8 mouse cellular contexts compared by ENCODE assay signal in the genomic region with DNA sequence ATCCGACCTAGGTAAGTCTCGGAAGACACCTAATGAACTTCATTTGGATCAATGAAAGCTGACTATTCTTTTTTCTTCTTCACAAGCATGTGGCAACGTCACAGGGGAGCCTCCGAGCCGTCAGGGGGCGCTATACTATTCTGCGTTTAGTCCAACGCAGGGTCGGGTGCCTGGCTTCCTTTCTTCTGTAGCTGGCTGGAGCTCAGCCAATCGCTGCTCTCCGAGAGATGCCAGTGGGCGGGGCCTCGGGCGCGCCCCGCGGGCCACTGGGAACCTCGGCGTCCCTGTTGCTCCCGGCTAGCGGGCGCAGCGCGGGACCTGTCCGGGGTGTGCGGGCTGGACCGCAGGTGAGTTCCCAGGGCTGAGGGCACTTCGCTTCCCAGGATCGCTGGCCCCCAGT. TPM values are rescaled to one million over a fixed set of nuclear protein-coding genes. Genes with fewer than 3 reads are reported as not detected.
A peak's percentile ranks its signal among the peaks of the same experiment; 100 is the strongest.
DNase-seq lines count a peak whose midpoint lies in the region; ATAC-seq and TF ChIP-seq lines count a peak whose summit lies in the region.

A gene (plus strand): TSS at position 233 of the 400 bp plus-strand sequence.

- H3K9ac ChIP-seq in hindbrain, postnatal 0 days (replicated peaks; ENCODE audit: low read length), result peak within 1 kb of the TSS; percentile 96

- DNase-seq in ZHBTc4 (ENCODE audit: low read depth, low spot score), result peak; percentile 98
- DNase-seq in gastrocnemius, adult 2 months, result peak; percentile 99
- DNase-seq in hindbrain, postnatal 0 days (ENCODE audit: low spot score), result peak; percentile 100
- peak; percentile 99 for DNase-seq in left cerebral cortex, adult 2 months (ENCODE audit: extremely low spot score in 1 of 2, low spot score in 2 of 2)
- peak; percentile 99 to 100 for DNase-seq in right cerebral cortex, adult 2 months (ENCODE audit: low spot score in 2 of 2)
- DNase-seq in urinary bladder, postnatal 14 days (ENCODE audit: low spot score), result peak; percentile 99

- intact Hi-C loops in gastrocnemius, adult 2 months (cut with DNase I), result loop anchor here (10.0 kb wide), 1 partner anchor 689 kb away; a partner anchor contains a TSS
- intact Hi-C loops in left cerebral cortex, adult 2 months (cut with DNase I), result no loop called here

- H3K36me3 ChIP-seq in hindbrain, postnatal 0 days (ENCODE audit: insufficient read depth, low read length), result peaks cover 12% of the 10 kb centered on the region; the same call in 1 of the 2 replicates

- H3K4me2 ChIP-seq in hindbrain, postnatal 0 days (ENCODE audit: low read depth, low read length), result peak within 1 kb of the TSS; percentile 79

- WGBS in hindbrain, postnatal 0 days, result 0% methylated on average over 28 of the region's 29 CpGs

- no peaks in the 10 kb centered on the region for H3K27me3 ChIP-seq in hindbrain, postnatal 0 days (ENCODE audit: insufficient read depth, low read length)

- TF ChIP-seq CTCF in gastrocnemius, adult 2 months (IDR thresholded peaks at IDR 0.05), result peak; percentile 97
- peak; percentile 95 for TF ChIP-seq CTCF in hindbrain, postnatal 0 days (IDR thresholded peaks at IDR 0.05; ENCODE audit: low read depth)
- TF ChIP-seq CTCF in left cerebral cortex, adult 2 months (IDR thresholded peaks at IDR 0.05), result peak; percentile 99

- peak; percentile 98 for ATAC-seq in common myeloid progenitor, adult 5-6 weeks (replicated peaks; ENCODE audit: low read depth, poor library complexity, severe bottlenecking)
- ATAC-seq in hindbrain, postnatal 0 days, result peak; percentile 93
- peak; percentile 93 for ATAC-seq in megakaryocyte, adult 5-6 weeks (ENCODE audit: poor library complexity, severe bottlenecking)

- no peaks in the 10 kb centered on the region for H3K9me3 ChIP-seq in hindbrain, postnatal 0 days (ENCODE audit: low read length)

- H3K27ac ChIP-seq in gastrocnemius, adult 2 months, result peak within 1 kb of the TSS; percentile 93
- peak within 1 kb of the TSS; percentile 68 for H3K27ac ChIP-seq in hindbrain, postnatal 0 days
- H3K27ac ChIP-seq in left cerebral cortex, adult 2 months, result peak within 1 kb of the TSS; percentile 89

- peaks cover 7% of the 10 kb centered on the region for H3K4me1 ChIP-seq in hindbrain, postnatal 0 days (ENCODE audit: insufficient read depth, low read length)

- H3K4me3 ChIP-seq in gastrocnemius, adult 2 months, result peak within 1 kb of the TSS; percentile 92
- H3K4me3 ChIP-seq in hindbrain, postnatal 0 days (ENCODE audit: low read length), result peak within 1 kb of the TSS; percentile 100
- H3K4me3 ChIP-seq in left cerebral cortex, adult 2 months, result peak within 1 kb of the TSS; percentile 98

RNA-seq across cellular contexts. Expression of the gene that starts here (rescaled TPM):
- total RNA-seq in common myeloid progenitor, adult 5-6 weeks (2017), result 26.5 and 39.1 TPM in 2 replicates
- total RNA-seq in gastrocnemius, adult 2 months (2021), result 10 to 100 TPM; 31.9 to 36.5 TPM
- 40.8 and 47.2 TPM in 2 replicates for total RNA-seq in hindbrain, postnatal 0 days (2014; rRNA removed)
- 63.7 and 65.4 TPM in 2 replicates for polyA plus RNA-seq in hindbrain, postnatal 0 days (2015; fragmentation: Nextera tagmentation; extraction: Ambion mirVana)
- 10 to 100 TPM; 52.1 to 54.0 TPM for total RNA-seq in left cerebral cortex, adult 2 months (2021)
- total RNA-seq in megakaryocyte, adult 5-6 weeks (2015), result 33.9 and 37.3 TPM in 2 replicates
- total RNA-seq in megakaryocyte, adult 5-6 weeks (2017), result 33.7 and 39.3 TPM in 2 replicates

Comparison
In these comparisons a context has a peak if more than half of its experiments do, and no peak if none do; other contexts are left out.
1. Peak in every context shown above with its lines: DNase-seq, ATAC-seq, H3K4me3 ChIP-seq and H3K27ac ChIP-seq.